Mouse (Mus musculus) hindbrain, embryonic 10.5 days (tissue): ENCODE results near the gene Fibcd1. TPM values are rescaled to one million over a fixed set of nuclear protein-coding genes. Genes with fewer than 3 reads are reported as not detected.
A peak's percentile ranks its signal among the peaks of the same experiment; 100 is the strongest.

Experiments used
- DNase-seq: peaks from one replicate; pipeline ENCODE4 v3.0.0-alpha.2; 2017; ENCODE audit warnings: low spot score
- H3K27ac ChIP-seq: fragments of 300-500 bp; sonication (generic); 2 replicates; pipeline ENCODE4 v1.5.1; 2016; ENCODE audit warnings: mild to moderate bottlenecking, moderate library complexity
- H3K27me3 ChIP-seq: fragments of 300-500 bp; sonication (generic); 2 replicates; pipeline ENCODE4 v1.6.1; 2016; ENCODE audit warnings: mild to moderate bottlenecking; ENCODE audit not compliant: poor library complexity, insufficient read depth, severe bottlenecking
- H3K36me3 ChIP-seq: fragments of 300-500 bp; sonication (generic); 2 replicates; pipeline ENCODE4 v1.6.1; 2016; ENCODE audit warnings: mild to moderate bottlenecking, moderate library complexity
- H3K4me1 ChIP-seq: fragments of 300-500 bp; sonication (generic); replicated peaks from 2 replicates; pipeline ENCODE4 v1.6.1; 2016; ENCODE audit warnings: mild to moderate bottlenecking
- H3K4me3 ChIP-seq: fragments of 300-500 bp; sonication (generic); 2 replicates; pipeline ENCODE4 v1.5.1; 2016; ENCODE audit warnings: mild to moderate bottlenecking, moderate library complexity
- H3K9me3 ChIP-seq: fragments of 300-500 bp; sonication (generic); 2 replicates; pipeline ENCODE4 v1.6.1; 2016; ENCODE audit warnings: mild to moderate bottlenecking, moderate library complexity
- WGBS: fragments of 180-500 bp; shearing (Covaris S2); methylation state at CpG from one replicate; pipeline ENCODE4 v1.1.7; 2016; 5-methylcytosine and 5-hydroxymethylcytosine counted together
- polyA plus RNA-seq: library from polyadenylated mRNA; unstranded; fragments of >200 nt; fragmentation: Nextera tagmentation; extraction: Ambion mirVana; gene quantifications from 2 replicates; pipeline ENCODE4 v1.2.1, GENCODE M21; 2016

Fibcd1 gene
- polyA plus RNA-seq, 1 experiment from 2014 or later = 2.0 TPM

DNA sequence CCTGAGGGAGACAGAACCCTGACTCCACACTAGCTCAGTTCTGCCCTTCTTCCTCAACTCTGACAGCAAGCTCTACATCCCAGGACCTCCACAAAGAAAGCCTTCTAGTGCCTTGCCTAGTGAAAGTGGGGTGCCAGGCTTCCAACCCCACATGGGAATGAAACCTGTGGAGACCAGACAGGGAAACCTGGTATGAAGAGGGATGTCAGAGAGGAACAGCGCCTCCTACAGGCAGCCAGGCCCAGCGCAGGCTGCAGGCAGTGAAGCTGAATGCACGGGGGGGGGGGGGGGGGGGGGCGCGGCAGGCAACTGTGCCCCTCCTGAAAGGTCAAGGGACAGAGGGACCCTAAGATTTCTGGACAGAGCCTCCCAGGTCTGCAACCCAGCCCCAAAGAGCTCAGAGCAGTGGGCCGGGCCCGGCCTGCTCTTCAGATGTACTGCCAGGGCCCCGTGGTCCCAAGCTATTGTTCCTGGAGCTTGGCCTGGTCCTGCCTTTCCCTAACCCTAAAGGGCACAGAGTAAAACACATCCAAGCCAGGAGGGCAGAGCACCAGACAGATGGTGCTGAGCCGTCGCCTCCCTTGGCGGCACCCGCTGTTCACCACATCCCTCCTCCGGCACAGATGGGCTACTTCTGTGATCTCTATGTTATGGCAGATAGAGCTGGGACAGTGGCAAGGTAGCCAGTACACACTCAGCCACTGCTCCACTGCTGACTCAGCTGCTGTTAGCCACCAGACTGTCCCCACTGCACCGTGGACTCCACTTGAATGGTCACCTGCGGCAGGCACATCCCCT, 21.7 kb downstream of the Fibcd1 start:
- no peak overlapping the region for H3K4me3 ChIP-seq
- H3K4me1 ChIP-seq = peaks cover 45% of the 10 kb centered on the region
- peaks cover 34% of the 10 kb centered on the region for H3K27me3 ChIP-seq
- DNase-seq = no peak
- H3K36me3 ChIP-seq = no peaks in the 10 kb centered on the region
- no peaks in the 10 kb centered on the region for H3K9me3 ChIP-seq
- H3K27ac ChIP-seq = peak overlapping the region; percentile 6
- WGBS = 57% methylated on average over 15 of the region's 15 CpGs

DNA sequence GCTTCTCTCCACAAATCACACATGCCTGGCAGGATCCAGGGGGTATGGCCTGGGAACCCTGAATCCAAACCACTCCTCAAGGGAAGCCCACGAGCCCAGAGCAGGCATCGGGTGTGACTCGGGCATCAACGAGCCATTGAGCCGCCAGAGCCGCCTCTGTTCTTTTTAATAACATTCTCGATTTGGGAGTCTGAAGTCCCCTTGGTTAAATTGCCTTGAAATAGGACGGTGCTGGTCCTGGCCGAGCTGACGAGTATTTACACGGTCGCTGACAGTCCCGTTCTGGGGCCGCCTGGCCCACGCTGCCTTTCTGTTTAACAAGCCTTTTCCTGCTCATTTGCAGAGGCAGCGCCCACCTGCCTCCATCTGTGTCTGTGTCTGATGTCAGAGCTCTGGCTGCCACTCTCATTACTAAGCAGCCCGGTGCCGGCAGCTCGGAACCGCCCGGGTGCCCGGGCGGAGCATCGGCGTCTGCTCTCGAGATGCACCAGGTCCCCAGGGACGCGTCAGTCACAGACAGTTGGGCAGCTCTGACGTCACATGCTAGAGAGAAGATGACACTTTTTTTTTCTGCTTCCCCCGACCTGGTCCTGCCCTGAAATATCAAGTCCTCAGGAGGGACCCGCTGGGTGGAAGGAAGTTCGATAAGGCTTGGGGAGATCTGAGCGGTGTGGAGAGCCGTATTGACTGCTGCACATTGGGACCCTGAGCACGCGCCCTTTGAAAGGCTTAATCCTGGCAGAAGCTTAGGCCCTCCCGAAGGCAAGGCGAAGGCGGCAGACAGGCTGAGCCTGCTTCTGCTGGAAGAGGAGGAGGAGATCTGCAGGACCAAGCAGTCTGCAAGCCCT, 23.1 kb downstream of the Fibcd1 start:
- 24% methylated on average over 39 of the region's 39 CpGs for WGBS
- Histone ChIP-seq H3K27ac (peak overlapping the region; percentile 6), H3K4me1 (peaks cover 34% of the 10 kb centered on the region), H3K4me3 (peak overlapping the region; percentile 37), H3K9me3 (no peaks in the 10 kb centered on the region), H3K36me3 (no peaks in the 10 kb centered on the region), H3K27me3 (peaks cover 34% of the 10 kb centered on the region)
- peak; percentile 45 for DNase-seq

DNA sequence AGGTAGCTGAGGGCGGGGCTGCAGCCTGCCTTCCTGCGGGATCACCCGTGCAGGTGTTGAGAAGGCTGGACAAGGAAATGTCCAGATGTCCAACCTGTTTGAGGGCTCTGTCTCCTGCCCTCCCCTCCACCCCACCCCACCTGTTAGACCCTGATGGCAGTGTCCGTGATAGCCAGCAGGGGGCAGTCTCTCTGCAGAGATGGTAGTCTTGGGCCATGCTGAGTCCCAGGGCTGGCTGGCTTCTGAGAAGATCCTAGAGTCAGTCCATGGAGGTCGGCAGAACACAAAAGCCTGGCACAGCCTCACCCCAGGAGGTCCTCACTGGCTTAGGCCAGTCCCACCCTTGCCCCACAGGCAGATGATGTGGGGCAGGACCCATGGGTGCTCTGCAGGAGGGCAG, 30.4 kb downstream of the Fibcd1 start:
- Histone ChIP-seq H3K36me3 (no peaks in the 10 kb centered on the region), H3K27me3 (peaks cover 21% of the 10 kb centered on the region; the same call in 1 of the 2 replicates), H3K27ac (peak overlapping the region; percentile 30; the same call in 1 of the 2 replicates), H3K4me3 (no peak overlapping the region), H3K9me3 (no peaks in the 10 kb centered on the region), H3K4me1 (peaks cover 19% of the 10 kb centered on the region)
- peak; percentile 69 for DNase-seq
- 40% methylated on average over 5 of the region's 5 CpGs for WGBS

DNA sequence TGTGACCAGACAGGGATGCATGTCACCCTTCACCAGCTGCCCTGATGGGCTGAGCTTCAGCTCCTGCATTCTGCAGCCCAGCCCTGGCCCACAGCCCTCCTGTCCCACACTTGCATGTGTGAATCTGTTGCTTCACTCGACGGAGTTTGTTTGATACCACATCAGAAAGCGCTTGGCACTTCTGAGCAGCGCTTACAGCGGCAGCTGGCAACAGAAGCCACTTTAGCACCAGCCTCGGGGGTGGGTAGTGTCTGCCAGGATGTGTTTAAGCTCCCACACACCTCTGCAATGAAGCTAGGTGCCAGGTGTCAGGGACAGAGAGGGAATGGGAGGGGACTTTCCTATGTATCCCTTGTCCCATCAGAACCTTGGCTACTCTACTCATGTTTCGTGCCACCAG, 31.1 kb downstream of the Fibcd1 start:
- Histone ChIP-seq H3K27me3 (peaks cover 25% of the 10 kb centered on the region; the same call in 1 of the 2 replicates), H3K9me3 (no peaks in the 10 kb centered on the region), H3K4me1 (peaks cover 26% of the 10 kb centered on the region), H3K4me3 (no peak overlapping the region), H3K27ac (no peak overlapping the region), H3K36me3 (no peaks in the 10 kb centered on the region)
- WGBS = 81% methylated on average over 7 of the region's 7 CpGs
- DNase-seq = no peak

DNA sequence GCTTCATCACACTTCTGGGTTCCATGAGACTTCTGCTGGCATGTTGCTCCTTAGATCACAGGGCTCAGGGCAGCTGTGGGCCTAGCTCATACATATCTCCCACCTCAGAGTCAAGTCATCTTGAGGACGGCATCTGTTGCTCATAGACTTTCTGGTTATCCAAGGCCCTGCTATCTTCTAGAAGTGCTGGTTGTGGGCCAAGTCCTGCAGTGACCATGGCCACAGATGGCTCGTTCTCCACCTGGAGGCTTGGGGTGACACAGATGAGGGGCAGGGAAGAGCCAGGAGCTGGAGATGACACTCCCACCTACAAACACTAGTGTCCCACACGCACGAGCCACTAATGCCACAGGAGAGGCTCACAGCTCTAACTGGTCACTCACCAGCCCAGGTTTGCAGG, 32.2 kb downstream of the Fibcd1 start:
- Histone ChIP-seq H3K9me3 (no peaks in the 10 kb centered on the region), H3K27ac (no peak overlapping the region), H3K4me3 (no peak overlapping the region), H3K36me3 (no peaks in the 10 kb centered on the region), H3K4me1 (peaks cover 36% of the 10 kb centered on the region), H3K27me3 (peaks cover 25% of the 10 kb centered on the region; the same call in 1 of the 2 replicates)
- WGBS = 90% methylated on average over 4 of the region's 4 CpGs
- DNase-seq = no peak

DNA sequence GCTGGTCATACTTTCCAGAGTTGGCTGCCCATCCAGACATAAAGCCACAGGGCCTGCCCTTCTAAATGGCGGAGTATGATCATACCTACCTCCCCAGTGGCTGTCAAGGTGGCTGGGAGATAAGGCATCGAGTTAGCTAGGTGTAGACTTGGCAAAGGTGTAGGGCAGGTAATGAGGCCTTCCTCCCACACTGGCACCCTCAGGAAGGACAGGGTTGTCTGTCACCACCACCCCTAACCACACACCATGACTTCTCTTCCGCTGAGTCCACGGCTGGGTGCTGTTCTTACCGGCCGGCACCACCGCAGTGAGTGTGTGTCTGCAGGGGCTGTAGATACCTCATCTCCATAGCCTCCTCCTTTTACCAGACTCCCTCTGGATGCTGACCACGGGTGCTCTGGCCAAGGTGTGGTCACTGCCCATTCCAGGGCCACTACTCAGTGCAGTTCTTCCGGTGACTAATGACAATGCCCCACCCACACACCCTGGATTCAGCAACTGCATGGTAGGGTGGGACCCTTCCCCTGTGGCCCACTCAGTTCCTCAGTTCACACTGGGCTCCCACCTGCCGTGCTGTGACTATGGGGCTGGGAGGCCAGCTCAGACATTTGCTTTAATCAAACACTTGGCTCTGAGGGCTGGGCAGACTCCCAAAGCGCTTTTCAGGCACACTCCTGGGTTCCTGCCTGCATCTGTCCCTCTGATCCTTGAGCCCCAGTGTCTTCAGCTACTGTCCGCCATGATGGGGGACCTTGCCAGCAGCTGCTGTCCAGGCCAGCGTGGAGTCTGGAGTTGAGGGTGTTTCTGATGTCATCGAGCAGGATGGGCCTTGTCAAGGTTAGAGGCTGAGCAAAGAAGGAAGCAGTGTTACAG, 34.5 kb downstream of the Fibcd1 start:
- H3K27ac ChIP-seq = 0 out of 2 replicates have a peak overlapping the region, but pooled peaks have one; percentile 29
- WGBS = 88% methylated on average over 14 of the region's 14 CpGs
- DNase-seq = no peak

DNA sequence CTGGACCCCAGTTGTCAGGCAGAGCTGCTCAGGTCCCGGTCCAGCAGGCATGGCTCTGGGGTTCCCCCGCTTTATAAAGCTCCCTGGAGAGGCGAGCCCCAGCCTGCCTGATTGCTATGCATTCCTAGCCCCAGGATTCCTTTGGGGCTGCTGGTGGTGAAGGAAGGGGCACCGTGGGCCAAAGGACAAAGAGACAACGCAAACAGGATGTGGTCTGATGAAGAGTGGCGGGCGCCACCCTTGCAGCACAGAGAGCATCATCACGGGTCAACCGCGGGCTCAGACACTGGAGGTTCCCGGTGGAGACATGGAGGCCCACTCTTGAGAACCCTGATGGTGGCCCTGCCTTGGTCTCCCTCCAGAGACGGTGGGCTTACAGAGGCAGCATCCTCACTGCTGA, 35.4 kb downstream of the Fibcd1 start, which contains the start of gene Qrfp:
Gene Qrfp, minus strand, starts transcription at position 137 of the 400 bp plus-strand sequence.
- Histone ChIP-seq H3K36me3 (no peaks in the 10 kb centered on the region), H3K27me3 (peaks cover 20% of the 10 kb centered on the region; the same call in 1 of the 2 replicates), H3K9me3 (no peaks in the 10 kb centered on the region), H3K27ac (peak within 1 kb of the TSS; percentile 62; the same call in 1 of the 2 replicates), H3K4me3 (no peak within 1 kb of the TSS), H3K4me1 (peaks cover 65% of the 10 kb centered on the region)
- 33% methylated on average over 12 of the region's 12 CpGs for WGBS
- no peak for DNase-seq

More for the DNA sequence above, 34.5 kb downstream of the Fibcd1 start:
- Histone ChIP-seq H3K9me3 (no peaks in the 10 kb centered on the region), H3K27me3 (peaks cover 23% of the 10 kb centered on the region; the same call in 1 of the 2 replicates), H3K4me1 (peaks cover 59% of the 10 kb centered on the region), H3K4me3 (no peak overlapping the region), H3K36me3 (no peaks in the 10 kb centered on the region)

DNA sequence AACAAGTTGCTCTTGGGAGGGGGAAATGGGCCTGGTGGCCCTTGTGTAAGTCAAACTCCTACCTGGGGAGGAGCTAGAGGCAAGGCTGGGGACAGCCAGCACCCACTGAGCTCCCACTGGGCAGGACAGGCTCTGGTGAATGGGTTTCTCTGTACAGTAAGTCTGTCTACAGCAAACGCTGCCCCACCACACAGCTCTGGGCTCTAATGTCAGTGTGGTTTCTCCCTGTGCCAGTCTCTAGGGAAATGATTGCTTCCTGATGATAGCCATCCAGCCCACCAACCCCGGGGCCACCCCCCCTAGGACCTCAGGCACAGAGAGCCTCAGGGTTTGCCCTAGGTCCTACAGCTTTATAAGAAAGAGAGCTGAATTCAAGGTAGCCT, 36.5 kb downstream of the Fibcd1 start:
- H3K4me1 ChIP-seq = peaks cover 73% of the 10 kb centered on the region
- peaks cover 9% of the 10 kb centered on the region for H3K36me3 ChIP-seq
- peaks cover 17% of the 10 kb centered on the region; the same call in 1 of the 2 replicates for H3K27me3 ChIP-seq
- no peak overlapping the region for H3K4me3 ChIP-seq
- 40% methylated on average over 2 of the region's 2 CpGs for WGBS
- H3K9me3 ChIP-seq = no peaks in the 10 kb centered on the region
- DNase-seq = no peak
- H3K27ac ChIP-seq = peak overlapping the region; percentile 45; the same call in 1 of the 2 replicates

DNA sequence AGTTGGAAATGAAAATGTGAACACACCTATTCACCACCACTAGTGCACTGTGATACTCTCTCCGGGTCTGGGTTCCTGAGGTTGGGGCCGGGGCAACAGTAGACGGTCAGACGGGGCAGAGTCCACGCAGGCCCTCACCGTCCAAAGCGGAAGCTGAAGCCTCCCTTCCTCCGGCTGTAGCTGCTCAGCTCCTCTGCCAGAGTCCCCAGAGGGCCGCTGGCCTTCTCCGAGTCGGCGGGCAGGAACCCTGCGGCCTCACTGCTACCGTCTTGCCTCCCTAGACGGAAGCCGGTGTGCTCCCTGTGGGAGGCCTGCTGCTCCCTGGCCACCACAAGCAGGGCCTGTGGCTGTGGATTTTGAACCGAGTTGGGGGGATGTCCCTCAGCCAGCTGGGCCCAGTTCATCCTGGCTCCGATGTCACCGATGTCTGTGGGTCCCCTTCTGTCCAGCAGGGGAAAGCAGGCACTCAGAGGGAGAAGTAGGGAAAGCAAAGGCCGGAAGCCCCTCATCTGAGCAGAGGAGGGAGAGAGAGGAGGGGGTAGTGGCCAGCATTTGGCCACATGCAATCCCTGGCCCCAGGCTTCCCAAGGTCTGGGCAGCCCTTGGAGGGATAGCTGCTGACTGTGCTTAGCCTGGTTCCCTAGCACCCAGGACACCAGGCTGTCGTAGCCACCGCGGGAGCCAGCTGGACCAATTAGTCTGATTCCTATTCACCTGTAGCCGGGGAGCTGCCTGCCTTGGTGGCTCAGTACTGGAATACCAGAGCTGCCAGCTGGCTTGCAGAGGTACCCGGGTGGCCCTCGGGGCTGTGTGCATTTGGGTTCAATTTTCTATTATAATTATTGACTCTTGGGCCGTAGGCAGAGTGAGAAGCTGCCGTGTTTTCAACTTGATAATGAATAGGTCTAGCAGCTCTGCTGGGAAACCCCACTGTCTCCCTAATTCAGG, 37.1 kb downstream of the Fibcd1 start:
- no peak for DNase-seq
- Histone ChIP-seq H3K36me3 (peaks cover 16% of the 10 kb centered on the region), H3K4me3 (peak overlapping the region; percentile 2; the same call in 1 of the 2 replicates), H3K27me3 (peaks cover 14% of the 10 kb centered on the region; the same call in 1 of the 2 replicates), H3K9me3 (no peaks in the 10 kb centered on the region), H3K27ac (peak overlapping the region; percentile 66), H3K4me1 (peaks cover 73% of the 10 kb centered on the region)
- 40% methylated on average over 28 of the region's 28 CpGs for WGBS

DNA sequence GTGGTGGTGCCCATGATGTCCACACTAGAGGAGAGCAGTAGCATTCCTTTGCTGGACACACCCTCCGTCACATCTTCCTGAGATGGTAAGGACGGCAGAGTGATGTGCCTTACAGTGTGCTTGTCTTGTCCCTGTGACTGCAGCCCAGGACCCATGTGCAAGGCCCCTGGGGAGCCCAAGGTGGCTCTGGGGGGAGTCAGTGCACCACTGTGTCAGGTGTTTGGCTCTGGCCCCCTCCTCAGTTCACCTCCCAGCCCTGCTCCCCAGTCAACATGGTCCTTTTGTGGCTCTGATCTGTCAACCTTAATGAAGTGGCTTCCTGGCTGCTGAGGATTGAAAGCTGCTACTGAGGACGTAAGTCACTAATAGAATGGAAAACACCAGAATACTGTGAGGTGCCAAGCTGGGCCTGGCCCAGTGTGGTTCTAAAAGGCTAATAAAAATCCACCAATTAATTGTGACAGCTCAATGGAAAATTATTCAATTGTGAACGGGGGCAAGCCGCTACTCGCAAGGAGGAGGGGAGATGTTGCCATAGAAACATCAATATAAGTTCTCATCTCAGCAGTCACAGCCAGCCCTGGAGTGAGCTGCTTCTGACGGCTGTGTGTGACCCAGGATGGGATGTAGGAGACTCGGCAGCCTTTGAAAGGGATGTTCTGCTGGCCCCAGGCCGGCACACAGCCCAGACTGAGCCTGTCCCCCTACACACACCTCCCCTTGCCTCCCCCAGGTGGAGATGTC, 39.0 kb downstream of the Fibcd1 start:
- 31% methylated on average over 9 of the region's 9 CpGs for WGBS
- H3K27ac ChIP-seq = peak overlapping the region; percentile 74
- no peaks in the 10 kb centered on the region for H3K9me3 ChIP-seq
- peaks cover 8% of the 10 kb centered on the region; the same call in 1 of the 2 replicates for H3K27me3 ChIP-seq
- DNase-seq = no peak
- no peak overlapping the region; the same call in 1 of the 2 replicates for H3K4me3 ChIP-seq
- peaks cover 71% of the 10 kb centered on the region for H3K4me1 ChIP-seq
- peaks cover 35% of the 10 kb centered on the region for H3K36me3 ChIP-seq

DNA sequence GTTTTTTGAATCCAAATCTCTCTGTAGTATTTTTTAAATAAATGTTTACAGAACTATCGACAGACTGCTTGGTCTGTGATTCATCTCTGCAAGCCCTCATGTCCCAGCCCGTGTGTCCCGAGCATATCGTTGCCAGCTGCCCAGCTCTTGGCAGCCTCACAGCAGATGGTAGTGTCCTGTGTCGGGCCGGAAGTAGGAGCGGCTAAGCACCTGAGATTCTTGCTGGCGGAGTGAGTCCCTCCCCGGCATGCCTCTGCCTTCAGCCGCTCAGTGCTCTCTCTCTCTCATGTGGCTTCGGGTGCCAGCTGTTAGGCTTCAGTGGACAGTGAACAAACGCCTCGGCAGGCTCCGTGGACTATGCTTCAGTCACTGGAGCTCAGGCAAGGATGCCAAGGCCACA, 42.3 kb downstream of the Fibcd1 start:
- no peak for DNase-seq
- H3K36me3 ChIP-seq = peaks cover 68% of the 10 kb centered on the region
- no peak overlapping the region for H3K27ac ChIP-seq
- WGBS = 91% methylated on average over 14 of the region's 14 CpGs
- peaks cover 42% of the 10 kb centered on the region for H3K4me1 ChIP-seq
- no peak overlapping the region for H3K4me3 ChIP-seq
- no peaks in the 10 kb centered on the region for H3K27me3 ChIP-seq
- no peaks in the 10 kb centered on the region for H3K9me3 ChIP-seq
